Mouse (Mus musculus): ENCODE measurements at regions not wholly inside any gene's neighbourhood (a gene's known extent, or its start where the extent isn't known, plus 50 kb on each side); places are given as distances from the start of the nearest gene placed in this dataset.
A peak's percentile ranks its signal among the peaks of the same experiment; 100 is the strongest.
"Not testable (repeated sequence)": the region's sequence is repeated elsewhere in the genome, so short reads cannot be mapped to it uniquely, and the experiment has no call there.

- TF ChIP-seq TCF3 (IDR thresholded peaks at IDR 0.05; ENCODE audit: insufficient read length, low read depth) (no peak), POLR2AphosphoS2 (IDR thresholded peaks at IDR 0.05; ENCODE audit: insufficient read length, low read depth) (no peak), TCF12 (IDR thresholded peaks at IDR 0.05; ENCODE audit: insufficient read depth, poor library complexity, severe bottlenecking) (no peak), E2F4 (IDR thresholded peaks at IDR 0.05; ENCODE audit: insufficient read depth) (no peak), MYOD1 (IDR thresholded peaks at IDR 0.05; ENCODE audit: control insufficient read depth in 1 of 3, insufficient read length in 2 of 3, low read depth in 2 of 3) (no peak), CEBPB (IDR thresholded peaks at IDR 0.05; ENCODE audit: insufficient read depth, poor library complexity, severe bottlenecking) (no peak), USF1 (IDR thresholded peaks at IDR 0.05; ENCODE audit: low read depth) (no peak), POLR2A (IDR thresholded peaks at IDR 0.05; ENCODE audit: insufficient read length, low read depth) (no peak), MAX (IDR thresholded peaks at IDR 0.05; ENCODE audit: low read depth) (no peak), SRF (IDR thresholded peaks at IDR 0.05; ENCODE audit: control insufficient read depth, insufficient read length, low read depth) (no peak), MYOG (IDR thresholded peaks at IDR 0.05; ENCODE audit: control insufficient read depth in 1 of 3, insufficient read depth in 1 of 3, insufficient read length in 2 of 3, low read depth in 2 of 3) (no peak), REST (IDR thresholded peaks at IDR 0.05; ENCODE audit: insufficient read depth, insufficient read length) (no peak)
- no peaks in the 10 kb centered on the region for H3K79me2 ChIP-seq (ENCODE audit: control insufficient read depth, insufficient read depth)
- H3K4me3 ChIP-seq = no peak overlapping the region
- no peaks in the 10 kb centered on the region for H3K36me3 ChIP-seq (ENCODE audit: control insufficient read depth, insufficient read depth)
- no peak overlapping the region for H3K4me2 ChIP-seq (ENCODE audit: low read depth)
- no peaks in the 10 kb centered on the region for H3K27me3 ChIP-seq (ENCODE audit: control insufficient read depth, insufficient read depth, insufficient read length)
- H3ac ChIP-seq (ENCODE audit: control insufficient read depth, insufficient read length) = no peak overlapping the region
Measured at GRCm38 (mm10) chr13:26387861-26388621, 381.9 kb downstream of the Hdgfl1 start.

GRCm38 (mm10) chr13:26382631-26383030, 387.3 kb downstream of the Hdgfl1 start:
- no peak overlapping the region for H3K4me3 ChIP-seq
- H3ac ChIP-seq (ENCODE audit: control insufficient read depth, insufficient read length) = no peak overlapping the region
- no peaks in the 10 kb centered on the region for H3K36me3 ChIP-seq (ENCODE audit: control insufficient read depth, insufficient read depth)
- TF ChIP-seq E2F4 (IDR thresholded peaks at IDR 0.05; ENCODE audit: insufficient read depth) = no peak
- TF ChIP-seq MYOD1 (IDR thresholded peaks at IDR 0.05; ENCODE audit: control insufficient read depth in 1 of 3, insufficient read length in 2 of 3, low read depth in 2 of 3) = no peak
- TF ChIP-seq POLR2A (IDR thresholded peaks at IDR 0.05; ENCODE audit: insufficient read length, low read depth) = no peak
- no peak for TF ChIP-seq TCF12 (IDR thresholded peaks at IDR 0.05; ENCODE audit: insufficient read depth, poor library complexity, severe bottlenecking)
- no peak for TF ChIP-seq CEBPB (IDR thresholded peaks at IDR 0.05; ENCODE audit: insufficient read depth, poor library complexity, severe bottlenecking)
- no peak for TF ChIP-seq USF1 (IDR thresholded peaks at IDR 0.05; ENCODE audit: low read depth)
- TF ChIP-seq REST (IDR thresholded peaks at IDR 0.05; ENCODE audit: insufficient read depth, insufficient read length) = no peak
- no peak for TF ChIP-seq SRF (IDR thresholded peaks at IDR 0.05; ENCODE audit: control insufficient read depth, insufficient read length, low read depth)
- TF ChIP-seq POLR2AphosphoS2 (IDR thresholded peaks at IDR 0.05; ENCODE audit: insufficient read length, low read depth) = no peak
- no peak for TF ChIP-seq MAX (IDR thresholded peaks at IDR 0.05; ENCODE audit: low read depth)
- TF ChIP-seq MYOG (IDR thresholded peaks at IDR 0.05; ENCODE audit: control insufficient read depth in 1 of 3, insufficient read depth in 1 of 3, insufficient read length in 2 of 3, low read depth in 2 of 3) = no peak
- no peak for TF ChIP-seq TCF3 (IDR thresholded peaks at IDR 0.05; ENCODE audit: insufficient read length, low read depth)
- H3K27me3 ChIP-seq (ENCODE audit: control insufficient read depth, insufficient read depth, insufficient read length) = no peaks in the 10 kb centered on the region
- no peaks in the 10 kb centered on the region for H3K79me2 ChIP-seq (ENCODE audit: control insufficient read depth, insufficient read depth)
- no peak overlapping the region for H3K4me2 ChIP-seq (ENCODE audit: low read depth)

GRCm38 (mm10) chr13:26382154-26382553, 387.8 kb downstream of the Hdgfl1 start:
- Histone ChIP-seq H3K79me2 (ENCODE audit: control insufficient read depth, insufficient read depth) (no peaks in the 10 kb centered on the region), H3ac (ENCODE audit: control insufficient read depth, insufficient read length) (no peak overlapping the region), H3K4me3 (no peak overlapping the region), H3K36me3 (ENCODE audit: control insufficient read depth, insufficient read depth) (no peaks in the 10 kb centered on the region), H3K27me3 (ENCODE audit: control insufficient read depth, insufficient read depth, insufficient read length) (no peaks in the 10 kb centered on the region), H3K4me2 (ENCODE audit: low read depth) (no peak overlapping the region)
- peak; percentile 40 for TF ChIP-seq TCF12 (IDR thresholded peaks at IDR 0.05; ENCODE audit: insufficient read depth, poor library complexity, severe bottlenecking)
- TF ChIP-seq MYOD1 (IDR thresholded peaks at IDR 0.05; ENCODE audit: control insufficient read depth in 1 of 3, insufficient read length in 2 of 3, low read depth in 2 of 3) = peak; percentile 46 to 90 (median 74)
- peak; percentile 7 for TF ChIP-seq TCF3 (IDR thresholded peaks at IDR 0.05; ENCODE audit: insufficient read length, low read depth)
- no peak for TF ChIP-seq E2F4 (IDR thresholded peaks at IDR 0.05; ENCODE audit: insufficient read depth)
- peak in 2 of 3 experiments; percentile 25 to 39 for TF ChIP-seq MYOG (IDR thresholded peaks at IDR 0.05; ENCODE audit: control insufficient read depth in 1 of 3, insufficient read depth in 1 of 3, insufficient read length in 2 of 3, low read depth in 2 of 3)

- no peaks in the 10 kb centered on the region for H3K79me2 ChIP-seq (ENCODE audit: control insufficient read depth, insufficient read depth)
- H3K4me3 ChIP-seq = no peak overlapping the region
- H3K4me2 ChIP-seq (ENCODE audit: low read depth) = no peak overlapping the region
- H3K27me3 ChIP-seq (ENCODE audit: control insufficient read depth, insufficient read depth, insufficient read length) = no peaks in the 10 kb centered on the region
- no peak overlapping the region for H3ac ChIP-seq (ENCODE audit: control insufficient read depth, insufficient read length)
- TF ChIP-seq MAX (IDR thresholded peaks at IDR 0.05; ENCODE audit: low read depth) (no peak), TCF3 (IDR thresholded peaks at IDR 0.05; ENCODE audit: insufficient read length, low read depth) (no peak), CEBPB (IDR thresholded peaks at IDR 0.05; ENCODE audit: insufficient read depth, poor library complexity, severe bottlenecking) (no peak), E2F4 (IDR thresholded peaks at IDR 0.05; ENCODE audit: insufficient read depth) (no peak), TCF12 (IDR thresholded peaks at IDR 0.05; ENCODE audit: insufficient read depth, poor library complexity, severe bottlenecking) (no peak), POLR2A (IDR thresholded peaks at IDR 0.05; ENCODE audit: insufficient read length, low read depth) (no peak), MYOD1 (IDR thresholded peaks at IDR 0.05; ENCODE audit: control insufficient read depth in 1 of 3, insufficient read length in 2 of 3, low read depth in 2 of 3) (no peak), USF1 (IDR thresholded peaks at IDR 0.05; ENCODE audit: low read depth) (no peak)
- no peaks in the 10 kb centered on the region for H3K36me3 ChIP-seq (ENCODE audit: control insufficient read depth, insufficient read depth)
Measured at GRCm38 (mm10) chr13:26375546-26375945, 394.4 kb downstream of the Hdgfl1 start.

- H3K36me3 ChIP-seq (ENCODE audit: control insufficient read depth, insufficient read depth); H3ac ChIP-seq (ENCODE audit: control insufficient read depth, insufficient read length); H3K4me3 ChIP-seq; H3K79me2 ChIP-seq (ENCODE audit: control insufficient read depth, insufficient read depth); H3K27me3 ChIP-seq (ENCODE audit: control insufficient read depth, insufficient read depth, insufficient read length); H3K4me2 ChIP-seq (ENCODE audit: low read depth): not testable (repeated sequence)
Measured at GRCm38 (mm10) chr13:26365911-26366310, 404.1 kb downstream of the Hdgfl1 start.

Measured in myocyte (in vitro differentiated cells).